Mouse (Mus musculus): ENCODE results near the gene Fbxo42.

GRCm38 (mm10) chr4:141138425-141139115, 9.1 kb upstream of the Fbxo42 start:
- no peak for TF ChIP-seq CTCF (IDR thresholded peaks at IDR 0.05 in 2 of 3, conservative IDR thresholded peaks at IDR 0.05 in 1 of 3; ENCODE audit: control insufficient read depth in 1 of 3, insufficient read depth in 1 of 3, low read depth in 2 of 3, low read length in 3 of 3, poor library complexity in 1 of 3, severe bottlenecking in 1 of 3)
- TF ChIP-seq GATA1 (IDR thresholded peaks at IDR 0.05; ENCODE audit: low read depth, low read length): no peak
- no peak for TF ChIP-seq MAZ (IDR thresholded peaks at IDR 0.05; ENCODE audit: low read depth, low read length)
- no peak for TF ChIP-seq MAX (IDR thresholded peaks at IDR 0.05; ENCODE audit: low read length)
- no peak for TF ChIP-seq POLR2AphosphoS2 (IDR thresholded peaks at IDR 0.05; ENCODE audit: low read length)
- TF ChIP-seq ZNF384 (IDR thresholded peaks at IDR 0.05; ENCODE audit: low read depth, low read length): no peak
